Mouse (Mus musculus): ENCODE results near the gene Mark3.
"Not testable (repeated sequence)": the region's sequence is repeated elsewhere in the genome, so short reads cannot be mapped to it uniquely, and the experiment has no call there.

DNA sequence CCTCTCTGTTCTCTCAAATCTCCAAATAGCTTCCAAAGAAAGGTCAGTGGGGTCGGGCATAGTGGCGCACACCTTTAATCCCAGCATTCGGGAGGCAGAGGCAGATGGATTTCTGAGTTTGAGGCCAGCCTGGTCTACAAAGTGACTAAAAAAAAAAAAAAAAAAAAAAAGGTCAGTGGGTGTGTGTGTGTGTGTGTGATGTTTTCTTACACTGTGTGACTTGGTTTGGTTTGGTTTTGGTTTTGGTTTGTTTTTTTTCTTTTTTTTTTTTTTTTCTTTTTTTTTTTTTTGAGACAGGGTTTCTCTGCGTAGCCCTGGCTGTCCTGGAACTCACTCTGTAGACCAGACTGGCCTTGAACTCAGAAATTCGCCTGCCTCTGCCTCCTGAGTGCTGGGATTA, 18.4 kb upstream of the Mark3 start:
- TF ChIP-seq CTCF, EP300 (IDR thresholded peaks at IDR 0.05; ENCODE audit: low read depth): not testable (repeated sequence)

Data from liver, embryonic 14.5 days (tissue).